Mouse (Mus musculus): Measurements from ENCODE around the gene Gm20388. TPM values are rescaled to one million over a fixed set of nuclear protein-coding genes. Genes with fewer than 3 reads are reported as not detected.

Gm20388 gene
- polyA plus RNA-seq, 1 experiment from 2014 or later, result not detected

GRCm38 (mm10) chr8:122666338-122666764, 2755.7 kb downstream of the Gm20388 start:
- Histone ChIP-seq H3K27me3 (ENCODE audit: control insufficient read depth, insufficient read depth, low read length) (no peaks in the 10 kb centered on the region), H3K27ac (replicated peaks; ENCODE audit: low read depth, low read length) (peak overlapping the region; percentile 62; the same call in 1 of the 2 replicates), H3K36me3 (ENCODE audit: control insufficient read depth, insufficient read depth, low read length) (no peaks in the 10 kb centered on the region), H3K9me3 (ENCODE audit: control insufficient read depth, low read length) (no peaks in the 10 kb centered on the region), H3K4me2 (ENCODE audit: low read depth, severe bottlenecking) (0 out of 2 replicates have a peak overlapping the region, but pooled peaks have one; percentile 17), H3K9ac (ENCODE audit: low read length) (no peak overlapping the region), H3K4me3 (ENCODE audit: low read depth, low read length) (no peak overlapping the region), H3K4me1 (ENCODE audit: control insufficient read depth, insufficient read depth, low read length) (peaks cover 64% of the 10 kb centered on the region)
- WGBS, result 46% methylated on average over 9 of the region's 9 CpGs
- no peak for DNase-seq (ENCODE audit: low spot score)
- ATAC-seq (ENCODE audit: insufficient number of reproducible peaks, low FRiP score, low TSS enrichment, low read depth), result peak; percentile 23; the same call in 1 of the 2 replicates

- Histone ChIP-seq H3K27ac (replicated peaks; ENCODE audit: low read depth, low read length) (peak overlapping the region; percentile 62), H3K4me2 (ENCODE audit: low read depth, severe bottlenecking) (0 out of 2 replicates have a peak overlapping the region, but pooled peaks have one; percentile 17), H3K9me3 (ENCODE audit: control insufficient read depth, low read length) (no peaks in the 10 kb centered on the region), H3K9ac (ENCODE audit: low read length) (no peak overlapping the region), H3K4me1 (ENCODE audit: control insufficient read depth, insufficient read depth, low read length) (peaks cover 59% of the 10 kb centered on the region), H3K27me3 (ENCODE audit: control insufficient read depth, insufficient read depth, low read length) (no peaks in the 10 kb centered on the region), H3K36me3 (ENCODE audit: control insufficient read depth, insufficient read depth, low read length) (no peaks in the 10 kb centered on the region), H3K4me3 (ENCODE audit: low read depth, low read length) (no peak overlapping the region)
- no peak for ATAC-seq (ENCODE audit: insufficient number of reproducible peaks, low FRiP score, low TSS enrichment, low read depth)
- WGBS, result 35% methylated on average over 12 of the region's 12 CpGs
- DNase-seq (ENCODE audit: low spot score), result peak; percentile 57
These were observed 2756.2 kb downstream of the Gm20388 start for GRCm38 (mm10) chr8:122666827-122667226.

DNA sequence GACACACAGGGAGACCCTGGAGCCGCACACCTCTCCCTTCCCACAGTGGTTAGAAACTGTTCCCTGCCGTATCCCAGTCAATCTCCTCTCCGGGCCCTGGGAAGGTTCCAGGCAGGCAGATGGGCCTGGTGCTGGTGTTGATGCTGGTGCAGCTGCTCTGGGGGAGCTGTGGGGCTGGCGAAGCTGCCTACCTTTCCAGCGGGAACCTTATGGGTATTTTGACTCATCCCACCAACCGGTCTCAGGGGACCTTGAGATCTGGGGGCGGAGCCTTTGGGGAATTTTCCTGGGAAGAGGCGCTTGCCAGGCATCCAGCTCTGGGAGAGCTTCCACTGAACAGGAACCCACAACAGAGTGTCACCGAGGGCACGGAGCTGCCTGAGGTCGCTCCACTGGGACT, 2757.2 kb downstream of the Gm20388 start:
- DNase-seq (ENCODE audit: low spot score), result no peak
- Histone ChIP-seq H3K27ac (replicated peaks; ENCODE audit: low read depth, low read length) (no peak overlapping the region), H3K4me2 (ENCODE audit: low read depth, severe bottlenecking) (no peak overlapping the region), H3K9me3 (ENCODE audit: control insufficient read depth, low read length) (no peaks in the 10 kb centered on the region), H3K4me3 (ENCODE audit: low read depth, low read length) (no peak overlapping the region), H3K9ac (ENCODE audit: low read length) (no peak overlapping the region), H3K4me1 (ENCODE audit: control insufficient read depth, insufficient read depth, low read length) (peaks cover 50% of the 10 kb centered on the region), H3K36me3 (ENCODE audit: control insufficient read depth, insufficient read depth, low read length) (no peaks in the 10 kb centered on the region), H3K27me3 (ENCODE audit: control insufficient read depth, insufficient read depth, low read length) (no peaks in the 10 kb centered on the region)
- 81% methylated on average over 11 of the region's 11 CpGs for whole genome bisulfite sequencing
- ATAC-seq (ENCODE audit: insufficient number of reproducible peaks, low FRiP score, low TSS enrichment, low read depth), result no peak

GRCm38 (mm10) chr8:122669370-122669769, 2758.7 kb downstream of the Gm20388 start:
- H3K4me1 ChIP-seq (ENCODE audit: control insufficient read depth, insufficient read depth, low read length), result peaks cover 43% of the 10 kb centered on the region
- H3K4me3 ChIP-seq (ENCODE audit: low read depth, low read length), result no peak overlapping the region
- H3K27ac ChIP-seq (replicated peaks; ENCODE audit: low read depth, low read length), result no peak overlapping the region
- ATAC-seq (ENCODE audit: insufficient number of reproducible peaks, low FRiP score, low TSS enrichment, low read depth) (no peak), DNase-seq (ENCODE audit: low spot score) (no peak)
- H3K36me3 ChIP-seq (ENCODE audit: control insufficient read depth, insufficient read depth, low read length), result no peaks in the 10 kb centered on the region; the same call in 1 of the 2 replicates
- no peak overlapping the region for H3K9ac ChIP-seq (ENCODE audit: low read length)
- WGBS, result 48% methylated on average over 5 of the region's 5 CpGs
- H3K27me3 ChIP-seq (ENCODE audit: control insufficient read depth, insufficient read depth, low read length), result no peaks in the 10 kb centered on the region
- no peaks in the 10 kb centered on the region for H3K9me3 ChIP-seq (ENCODE audit: control insufficient read depth, low read length)
- H3K4me2 ChIP-seq (ENCODE audit: low read depth, severe bottlenecking), result no peak overlapping the region

GRCm38 (mm10) chr8:122670001-122670400, 2759.4 kb downstream of the Gm20388 start:
- Histone ChIP-seq H3K9ac (ENCODE audit: low read length) (no peak overlapping the region), H3K36me3 (ENCODE audit: control insufficient read depth, insufficient read depth, low read length) (no peaks in the 10 kb centered on the region; the same call in 1 of the 2 replicates), H3K4me1 (ENCODE audit: control insufficient read depth, insufficient read depth, low read length) (peaks cover 37% of the 10 kb centered on the region), H3K27me3 (ENCODE audit: control insufficient read depth, insufficient read depth, low read length) (no peaks in the 10 kb centered on the region), H3K4me2 (ENCODE audit: low read depth, severe bottlenecking) (no peak overlapping the region), H3K27ac (replicated peaks; ENCODE audit: low read depth, low read length) (no peak overlapping the region), H3K9me3 (ENCODE audit: control insufficient read depth, low read length) (no peaks in the 10 kb centered on the region), H3K4me3 (ENCODE audit: low read depth, low read length) (no peak overlapping the region)
- WGBS, result 17% methylated on average over 11 of the region's 11 CpGs
- no peak for ATAC-seq (ENCODE audit: insufficient number of reproducible peaks, low FRiP score, low TSS enrichment, low read depth)
- peak; percentile 36 for DNase-seq (ENCODE audit: low spot score)

DNA sequence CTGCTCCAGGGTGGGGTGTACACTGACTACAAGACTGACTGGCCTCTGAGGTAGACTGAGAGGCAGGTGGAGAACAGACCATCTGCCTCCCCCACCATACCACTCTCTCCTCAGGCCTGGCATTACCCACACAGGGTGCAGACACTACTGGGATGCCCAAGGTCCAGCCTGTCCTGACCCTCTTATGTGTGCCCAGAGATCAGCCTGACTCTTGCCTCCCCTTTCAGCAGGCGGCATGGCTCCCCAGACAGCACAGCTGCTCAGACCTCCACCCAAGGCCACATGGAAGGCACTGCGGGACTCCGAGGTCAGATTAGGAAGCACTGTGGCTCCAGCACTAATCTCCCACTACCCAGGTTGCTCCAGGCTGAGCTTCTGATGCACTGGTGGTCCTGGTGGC, 2760.1 kb downstream of the Gm20388 start:
- no peak overlapping the region for H3K27ac ChIP-seq (replicated peaks; ENCODE audit: low read depth, low read length)
- peaks cover under 1% of the 10 kb centered on the region for H3K27me3 ChIP-seq (ENCODE audit: control insufficient read depth, insufficient read depth, low read length)
- H3K36me3 ChIP-seq (ENCODE audit: control insufficient read depth, insufficient read depth, low read length), result no peaks in the 10 kb centered on the region; the same call in 1 of the 2 replicates
- peaks cover 32% of the 10 kb centered on the region for H3K4me1 ChIP-seq (ENCODE audit: control insufficient read depth, insufficient read depth, low read length)
- no peak overlapping the region; the same call in 1 of the 2 replicates for H3K9ac ChIP-seq (ENCODE audit: low read length)
- no peak for ATAC-seq (ENCODE audit: insufficient number of reproducible peaks, low FRiP score, low TSS enrichment, low read depth)
- no peaks in the 10 kb centered on the region for H3K9me3 ChIP-seq (ENCODE audit: control insufficient read depth, low read length)
- 0 out of 2 replicates have a peak overlapping the region, but pooled peaks have one; percentile 1 for H3K4me2 ChIP-seq (ENCODE audit: low read depth, severe bottlenecking)
- 76% methylated on average over 3 of the region's 3 CpGs for WGBS
- no peak for DNase-seq (ENCODE audit: low spot score)
- no peak overlapping the region for H3K4me3 ChIP-seq (ENCODE audit: low read depth, low read length)

GRCm38 (mm10) chr8:122671894-122672293, 2761.3 kb downstream of the Gm20388 start:
- Histone ChIP-seq H3K4me3 (ENCODE audit: low read depth, low read length) (no peak overlapping the region), H3K27me3 (ENCODE audit: control insufficient read depth, insufficient read depth, low read length) (peaks cover 10% of the 10 kb centered on the region), H3K4me1 (ENCODE audit: control insufficient read depth, insufficient read depth, low read length) (peaks cover 26% of the 10 kb centered on the region), H3K9ac (ENCODE audit: low read length) (no peak overlapping the region), H3K9me3 (ENCODE audit: control insufficient read depth, low read length) (no peaks in the 10 kb centered on the region), H3K27ac (replicated peaks; ENCODE audit: low read depth, low read length) (no peak overlapping the region), H3K36me3 (ENCODE audit: control insufficient read depth, insufficient read depth, low read length) (no peaks in the 10 kb centered on the region; the same call in 1 of the 2 replicates), H3K4me2 (ENCODE audit: low read depth, severe bottlenecking) (no peak overlapping the region)
- ATAC-seq (ENCODE audit: insufficient number of reproducible peaks, low FRiP score, low TSS enrichment, low read depth), result no peak
- WGBS, result 66% methylated on average over 6 of the region's 6 CpGs
- DNase-seq (ENCODE audit: low spot score), result no peak

DNA sequence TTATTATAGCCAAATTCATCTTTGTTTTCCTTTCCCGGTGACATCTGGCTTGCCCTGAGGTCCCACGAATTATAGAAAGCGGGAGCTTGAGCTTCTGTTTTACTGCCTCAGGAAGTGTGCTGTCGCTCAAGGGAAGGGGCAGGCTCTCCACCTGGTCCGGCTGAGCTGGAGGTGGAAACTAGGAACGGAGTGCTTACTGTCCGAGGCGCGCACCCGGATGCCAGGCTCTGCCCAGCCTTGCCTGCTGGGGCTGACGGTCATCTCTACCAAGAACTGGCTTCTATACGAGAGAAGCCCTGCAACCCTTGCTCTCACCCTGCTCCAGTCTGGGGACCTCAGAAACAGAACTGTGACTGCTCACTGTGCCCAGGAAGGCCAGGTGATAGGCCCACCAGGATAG, 2763.3 kb downstream of the Gm20388 start:
- 66% methylated on average over 12 of the region's 12 CpGs for WGBS
- H3K27me3 ChIP-seq (ENCODE audit: control insufficient read depth, insufficient read depth, low read length), result peaks cover 18% of the 10 kb centered on the region

DNA sequence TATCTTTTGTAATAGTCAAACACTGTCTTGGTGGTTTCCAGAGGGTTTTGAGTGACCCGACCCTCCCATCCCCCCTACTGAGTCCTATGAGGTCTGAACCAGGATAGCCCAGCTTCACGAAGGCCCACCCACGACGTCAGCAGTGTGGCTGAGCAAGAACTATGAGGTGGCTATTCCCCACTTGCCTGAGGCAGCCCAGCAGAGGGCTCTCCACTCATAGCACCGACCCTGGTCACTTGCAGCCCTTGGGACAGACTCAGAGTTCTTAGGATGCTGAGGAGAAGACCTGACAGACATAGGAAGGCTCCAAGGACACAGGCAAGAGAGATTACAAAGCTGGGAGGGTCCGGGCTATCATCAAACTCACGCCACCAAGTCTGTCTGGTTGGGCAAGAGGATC, 2764.4 kb downstream of the Gm20388 start:
- H3K4me1 ChIP-seq (ENCODE audit: control insufficient read depth, insufficient read depth, low read length), result peaks cover 34% of the 10 kb centered on the region

More for the DNA sequence above, 2763.3 kb downstream of the Gm20388 start:
- Histone ChIP-seq H3K27ac (replicated peaks; ENCODE audit: low read depth, low read length) (no peak overlapping the region), H3K9me3 (ENCODE audit: control insufficient read depth, low read length) (no peaks in the 10 kb centered on the region), H3K4me3 (ENCODE audit: low read depth, low read length) (no peak overlapping the region), H3K9ac (ENCODE audit: low read length) (no peak overlapping the region), H3K36me3 (ENCODE audit: control insufficient read depth, insufficient read depth, low read length) (no peaks in the 10 kb centered on the region; the same call in 1 of the 2 replicates), H3K4me1 (ENCODE audit: control insufficient read depth, insufficient read depth, low read length) (peaks cover 32% of the 10 kb centered on the region), H3K4me2 (ENCODE audit: low read depth, severe bottlenecking) (no peak overlapping the region)
- ATAC-seq (ENCODE audit: insufficient number of reproducible peaks, low FRiP score, low TSS enrichment, low read depth), result no peak
- DNase-seq (ENCODE audit: low spot score), result no peak

More for the DNA sequence above, 2764.4 kb downstream of the Gm20388 start:
- H3K9ac ChIP-seq (ENCODE audit: low read length), result no peak overlapping the region
- H3K27me3 ChIP-seq (ENCODE audit: control insufficient read depth, insufficient read depth, low read length), result peaks cover 20% of the 10 kb centered on the region
- no peak overlapping the region for H3K4me2 ChIP-seq (ENCODE audit: low read depth, severe bottlenecking)
- no peak for ATAC-seq (ENCODE audit: insufficient number of reproducible peaks, low FRiP score, low TSS enrichment, low read depth)
- no peaks in the 10 kb centered on the region; the same call in 1 of the 2 replicates for H3K36me3 ChIP-seq (ENCODE audit: control insufficient read depth, insufficient read depth, low read length)
- H3K27ac ChIP-seq (replicated peaks; ENCODE audit: low read depth, low read length), result no peak overlapping the region
- H3K9me3 ChIP-seq (ENCODE audit: control insufficient read depth, low read length), result no peaks in the 10 kb centered on the region
- no peak for DNase-seq (ENCODE audit: low spot score)
- no peak overlapping the region for H3K4me3 ChIP-seq (ENCODE audit: low read depth, low read length)
- 43% methylated on average over 7 of the region's 7 CpGs for WGBS
